Mouse (Mus musculus): ENCODE measurements around the gene Olfr812.

DNA sequence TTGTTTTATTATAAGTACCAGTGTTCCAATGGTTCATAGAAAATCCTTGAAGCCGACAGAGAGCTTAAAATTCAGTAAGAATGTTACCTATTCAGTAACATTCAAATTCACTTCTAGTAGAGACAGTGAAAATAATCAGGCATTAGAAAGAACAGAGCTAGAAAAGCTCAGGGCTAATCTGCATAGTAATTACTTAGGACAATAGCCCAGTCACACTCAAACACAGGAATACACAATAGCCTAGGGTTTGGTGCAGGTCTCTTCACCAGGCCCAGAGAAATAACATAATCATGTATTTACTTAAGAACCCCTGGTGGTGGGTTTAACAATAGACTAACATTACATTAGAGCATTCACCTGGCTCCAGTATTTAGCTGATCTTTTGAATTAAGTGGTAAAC lies 1.4 kb upstream of the Olfr812 start:
- no peak for TF ChIP-seq GATA1 (IDR thresholded peaks at IDR 0.05; ENCODE audit: borderline replicate concordance, low read length)
- TF ChIP-seq FLI1 (IDR thresholded peaks at IDR 0.05; ENCODE audit: low read length) = no peak
